Mouse (Mus musculus) spleen, postnatal 10 days (tissue): Measurements from ENCODE around the gene 6430531B16Rik.
A peak's percentile ranks its signal among the peaks of the same experiment; 100 is the strongest.

Source experiments
- DNase-seq, 2 experiments: peaks; one replicate each; pipeline ENCODE4 v3.0.0; 2021 to 2022; ENCODE audit warnings: low spot score in 2 of 2

The 6430531B16Rik gene

DNA sequence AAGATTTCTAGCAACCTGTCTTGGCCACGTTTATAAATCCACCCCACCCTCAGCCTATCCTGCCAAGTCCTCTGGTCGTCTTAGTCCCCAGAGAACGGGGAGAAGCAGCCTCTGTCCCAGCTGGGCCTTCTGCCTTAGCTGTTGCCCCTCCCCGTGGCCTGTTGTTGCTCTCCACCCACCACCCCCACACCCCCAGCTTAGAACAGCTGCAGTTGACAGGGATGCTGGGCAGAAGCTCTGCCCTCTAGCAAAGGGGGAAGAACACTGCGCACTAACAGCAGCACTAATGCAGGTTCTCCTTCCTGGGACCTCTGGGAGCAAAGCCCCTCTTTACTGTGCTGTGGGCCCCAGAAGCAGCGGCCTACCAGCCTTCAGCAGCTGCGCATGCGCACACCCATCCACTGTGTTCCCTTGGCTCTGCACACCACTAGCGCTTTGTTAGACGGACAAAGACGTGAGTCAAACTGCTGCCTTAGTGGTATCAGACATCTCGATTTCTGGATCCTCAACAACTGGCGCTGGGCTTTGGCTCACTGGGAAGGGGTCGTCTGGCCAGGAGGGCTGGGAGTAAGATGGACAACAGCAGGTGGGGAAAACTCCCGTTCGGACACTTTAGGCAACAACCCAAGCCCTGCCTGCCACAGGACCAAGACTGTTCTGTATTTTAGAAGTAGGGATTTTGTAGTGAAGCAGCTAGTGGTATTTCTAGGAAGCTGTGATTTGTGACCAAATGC, 37.9 kb downstream of the 6430531B16Rik start:
- no peak for DNase-seq

- DNase-seq: no peak
These were observed 40.7 kb downstream of the 6430531B16Rik start for GRCm38 (mm10) chr7:139937810-139938209.

GRCm38 (mm10) chr7:139937138-139937537, 41.4 kb downstream of the 6430531B16Rik start:
- no peak for DNase-seq

DNA sequence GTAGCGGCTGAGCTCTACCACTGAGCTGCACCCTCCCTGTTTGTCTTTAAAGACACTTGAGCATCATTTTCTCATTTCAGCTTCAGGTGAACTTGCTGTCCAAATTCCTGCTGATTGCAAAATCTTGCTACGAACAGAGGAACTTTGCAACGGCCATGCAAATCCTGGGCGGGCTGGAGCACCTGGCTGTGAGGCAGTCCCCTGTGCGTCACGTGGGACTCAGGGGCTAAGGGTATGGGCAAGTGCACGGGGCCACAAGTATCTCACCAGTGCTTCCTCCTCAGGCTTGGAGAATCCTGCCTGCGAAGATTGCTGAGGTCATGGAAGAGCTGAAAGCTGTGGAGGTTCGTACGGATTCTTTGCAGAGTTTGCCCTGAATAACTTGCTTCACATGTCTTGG, 41.9 kb downstream of the 6430531B16Rik start:
- DNase-seq: no peak

DNA sequence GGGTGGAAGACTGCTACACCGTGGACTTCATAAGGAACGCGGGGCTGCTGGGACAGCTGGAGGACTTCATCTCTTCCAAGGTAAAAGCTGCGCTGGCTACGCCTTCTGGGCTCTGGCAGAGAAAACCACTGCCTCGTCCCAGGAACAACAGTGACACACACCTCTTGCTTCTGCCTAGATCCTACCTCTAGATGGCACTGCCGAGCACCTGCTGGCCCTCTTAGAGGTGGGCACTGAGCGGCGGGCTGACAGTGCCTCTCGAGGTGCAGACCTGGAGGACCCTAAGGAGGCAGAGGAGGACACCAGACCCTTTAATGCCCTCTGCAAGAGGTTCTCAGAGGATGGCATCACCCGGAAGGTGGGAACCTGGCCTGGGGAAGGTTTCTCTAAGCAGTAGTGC, 47.8 kb downstream of the 6430531B16Rik start:
- DNase-seq: peak; percentile 22 to 53
